Mouse (Mus musculus) midbrain, embryonic 15.5 days (tissue): Measurements from ENCODE around the gene Gm9945. TPM values are rescaled to one million over a fixed set of nuclear protein-coding genes. Genes with fewer than 3 reads are reported as not detected.

Experiments used
- ATAC-seq: fragments of 200-750 bp; cut with Nextera tagmentation; replicated peaks from 2 replicates; pipeline ENCODE4 v1.8.0; 2017; ENCODE audit warnings: moderate TSS enrichment
- H3K27ac ChIP-seq: fragments of 300-500 bp; sonication (generic); 2 replicates; pipeline ENCODE4 v1.5.1; 2015; ENCODE audit warnings: mild to moderate bottlenecking, inconsistent platforms
- H3K27me3 ChIP-seq: fragments of 300-500 bp; sonication (generic); replicated peaks from 2 replicates; pipeline ENCODE4 v1.6.1; 2015; ENCODE audit warnings: inconsistent platforms
- H3K36me3 ChIP-seq: fragments of 300-500 bp; sonication (generic); replicated peaks from 2 replicates; pipeline ENCODE4 v1.6.1; 2015; ENCODE audit warnings: inconsistent platforms
- H3K4me1 ChIP-seq: fragments of 300-500 bp; sonication (generic); 2 replicates; pipeline ENCODE4 v1.6.1; 2015; ENCODE audit warnings: inconsistent platforms
- H3K4me2 ChIP-seq: fragments of 300-500 bp; sonication (generic); 2 replicates; pipeline ENCODE4 v1.6.1; 2015; ENCODE audit warnings: inconsistent platforms, mild to moderate bottlenecking, moderate library complexity
- H3K4me3 ChIP-seq: fragments of 300-500 bp; sonication (generic); 2 replicates; pipeline ENCODE4 v1.5.1; 2015; ENCODE audit warnings: mild to moderate bottlenecking, inconsistent platforms
- H3K9ac ChIP-seq: fragments of 300-500 bp; sonication (generic); 2 replicates; pipeline ENCODE4 v1.6.1; 2015; ENCODE audit warnings: mild to moderate bottlenecking, inconsistent platforms
- H3K9me3 ChIP-seq: fragments of 300-500 bp; sonication (generic); 2 replicates; pipeline ENCODE4 v1.6.1; 2016; ENCODE audit warnings: inconsistent platforms
- WGBS: fragments of 180-500 bp; shearing (Covaris S2); methylation state at CpG from one replicate; pipeline ENCODE4 v1.1.7; 2015; ENCODE audit warnings: mixed read lengths; 5-methylcytosine and 5-hydroxymethylcytosine counted together
- polyA plus RNA-seq: library from polyadenylated mRNA; unstranded; fragments of >200 nt; fragmentation: Nextera tagmentation; extraction: Ambion mirVana; gene quantifications from 2 replicates; pipeline ENCODE4 v1.2.1, GENCODE M21; 2015

Gm9945 gene
- polyA plus RNA-seq, 1 experiment from 2014 or later = 0.39 TPM

GRCm38 (mm10) chr11:53521120-53521820, 41.3 kb downstream of the Gm9945 start:
- Histone ChIP-seq H3K4me1 (peaks cover 32% of the 10 kb centered on the region), H3K9me3 (no peaks in the 10 kb centered on the region), H3K36me3 (no peaks in the 10 kb centered on the region), H3K4me2 (peak overlapping the region; percentile 84), H3K27ac (no peak overlapping the region), H3K27me3 (peaks cover 14% of the 10 kb centered on the region; the same call in 1 of the 2 replicates), H3K4me3 (peak overlapping the region; percentile 84), H3K9ac (no peak overlapping the region)
- WGBS = 42% methylated on average over 16 of the region's 16 CpGs
- ATAC-seq = 0 out of 2 replicates have a peak, but pooled peaks have one; percentile 19

- ATAC-seq = no peak
- Histone ChIP-seq H3K4me3 (no peak overlapping the region), H3K4me2 (peak overlapping the region; percentile 84), H3K9me3 (no peaks in the 10 kb centered on the region), H3K27me3 (peaks cover 13% of the 10 kb centered on the region; the same call in 1 of the 2 replicates), H3K27ac (no peak overlapping the region), H3K9ac (no peak overlapping the region), H3K4me1 (peaks cover 32% of the 10 kb centered on the region), H3K36me3 (no peaks in the 10 kb centered on the region)
- WGBS = 87% methylated on average over 7 of the region's 7 CpGs
Measured at GRCm38 (mm10) chr11:53521821-53522131, 41.8 kb downstream of the Gm9945 start.

DNA sequence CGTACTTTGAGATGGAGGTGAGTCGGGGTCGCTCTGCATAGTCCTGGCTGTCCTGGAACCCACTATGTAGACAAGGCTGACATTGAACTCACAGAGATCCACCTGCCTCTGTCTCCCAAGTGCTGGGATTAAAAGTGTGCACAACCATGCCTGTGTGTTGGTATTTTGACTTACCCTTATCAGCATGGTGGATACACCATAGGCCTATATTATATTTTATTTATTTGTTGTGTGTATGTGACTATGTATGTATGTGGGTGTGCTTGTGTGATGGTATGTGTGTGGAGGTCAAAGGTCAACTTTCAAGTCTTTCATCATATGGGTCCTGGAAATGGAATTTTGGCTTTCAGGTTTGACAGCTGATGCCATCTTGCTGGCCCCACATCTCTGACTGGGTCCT, 42.4 kb downstream of the Gm9945 start:
- no peak for ATAC-seq
- Histone ChIP-seq H3K9me3 (no peaks in the 10 kb centered on the region), H3K9ac (no peak overlapping the region), H3K27ac (no peak overlapping the region), H3K27me3 (peaks cover 11% of the 10 kb centered on the region; the same call in 1 of the 2 replicates), H3K4me1 (peaks cover 32% of the 10 kb centered on the region), H3K36me3 (no peaks in the 10 kb centered on the region), H3K4me2 (no peak overlapping the region), H3K4me3 (no peak overlapping the region)
- 91% methylated on average over 3 of the region's 3 CpGs for WGBS

GRCm38 (mm10) chr11:53522930-53523329, 43.0 kb downstream of the Gm9945 start:
- no peak overlapping the region for H3K27ac ChIP-seq
- WGBS = 81% methylated on average over 9 of the region's 9 CpGs
- H3K4me2 ChIP-seq = no peak overlapping the region
- H3K4me3 ChIP-seq = no peak overlapping the region
- no peaks in the 10 kb centered on the region for H3K36me3 ChIP-seq
- no peak overlapping the region for H3K9ac ChIP-seq
- no peaks in the 10 kb centered on the region for H3K9me3 ChIP-seq
- peaks cover 11% of the 10 kb centered on the region; the same call in 1 of the 2 replicates for H3K27me3 ChIP-seq
- no peak for ATAC-seq
- H3K4me1 ChIP-seq = peaks cover 32% of the 10 kb centered on the region

GRCm38 (mm10) chr11:53523545-53524405, 43.8 kb downstream of the Gm9945 start:
- Histone ChIP-seq H3K4me2 (no peak overlapping the region), H3K9ac (no peak overlapping the region), H3K9me3 (no peaks in the 10 kb centered on the region), H3K4me1 (peaks cover 35% of the 10 kb centered on the region), H3K36me3 (no peaks in the 10 kb centered on the region), H3K27ac (no peak overlapping the region), H3K4me3 (no peak overlapping the region), H3K27me3 (0 out of 2 replicates have a peak, but pooled peaks cover 3% of the 10 kb centered on the region)
- no peak for ATAC-seq
- WGBS = 79% methylated on average over 14 of the region's 14 CpGs

DNA sequence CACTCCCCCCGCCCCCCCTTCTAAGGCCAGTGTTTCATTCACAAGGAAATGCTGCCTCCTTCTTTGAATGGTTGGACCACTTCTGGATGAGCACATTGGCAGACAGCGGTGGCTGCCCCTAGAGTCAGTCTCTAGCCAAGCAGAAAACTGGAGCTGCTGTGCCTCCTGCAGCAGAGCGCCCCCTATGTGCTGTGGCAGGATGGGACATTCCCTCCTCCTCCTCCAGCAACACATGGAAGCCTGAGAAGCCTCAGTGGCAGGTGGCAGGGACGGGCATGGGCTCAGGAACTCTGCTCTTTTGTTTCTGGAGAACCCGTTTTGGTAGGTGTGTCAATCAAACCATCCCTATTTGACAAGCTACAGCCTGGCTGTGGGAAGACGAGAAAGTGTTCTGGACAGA, 44.9 kb downstream of the Gm9945 start:
- Histone ChIP-seq H3K9ac (no peak overlapping the region), H3K27ac (no peak overlapping the region), H3K4me3 (no peak overlapping the region), H3K4me2 (no peak overlapping the region), H3K36me3 (no peaks in the 10 kb centered on the region), H3K9me3 (no peaks in the 10 kb centered on the region), H3K27me3 (no peaks in the 10 kb centered on the region), H3K4me1 (peaks cover 28% of the 10 kb centered on the region)
- ATAC-seq = no peak
- WGBS = 72% methylated on average over 6 of the region's 6 CpGs

GRCm38 (mm10) chr11:53525461-53525860, 45.5 kb downstream of the Gm9945 start:
- ATAC-seq = no peak
- 38% methylated on average over 4 of the region's 4 CpGs for WGBS
- no peak overlapping the region for H3K9ac ChIP-seq
- H3K4me3 ChIP-seq = no peak overlapping the region
- H3K4me2 ChIP-seq = no peak overlapping the region
- no peak overlapping the region for H3K27ac ChIP-seq
- peaks cover 24% of the 10 kb centered on the region for H3K4me1 ChIP-seq
- no peaks in the 10 kb centered on the region for H3K9me3 ChIP-seq
- no peaks in the 10 kb centered on the region for H3K27me3 ChIP-seq
- H3K36me3 ChIP-seq = no peaks in the 10 kb centered on the region

DNA sequence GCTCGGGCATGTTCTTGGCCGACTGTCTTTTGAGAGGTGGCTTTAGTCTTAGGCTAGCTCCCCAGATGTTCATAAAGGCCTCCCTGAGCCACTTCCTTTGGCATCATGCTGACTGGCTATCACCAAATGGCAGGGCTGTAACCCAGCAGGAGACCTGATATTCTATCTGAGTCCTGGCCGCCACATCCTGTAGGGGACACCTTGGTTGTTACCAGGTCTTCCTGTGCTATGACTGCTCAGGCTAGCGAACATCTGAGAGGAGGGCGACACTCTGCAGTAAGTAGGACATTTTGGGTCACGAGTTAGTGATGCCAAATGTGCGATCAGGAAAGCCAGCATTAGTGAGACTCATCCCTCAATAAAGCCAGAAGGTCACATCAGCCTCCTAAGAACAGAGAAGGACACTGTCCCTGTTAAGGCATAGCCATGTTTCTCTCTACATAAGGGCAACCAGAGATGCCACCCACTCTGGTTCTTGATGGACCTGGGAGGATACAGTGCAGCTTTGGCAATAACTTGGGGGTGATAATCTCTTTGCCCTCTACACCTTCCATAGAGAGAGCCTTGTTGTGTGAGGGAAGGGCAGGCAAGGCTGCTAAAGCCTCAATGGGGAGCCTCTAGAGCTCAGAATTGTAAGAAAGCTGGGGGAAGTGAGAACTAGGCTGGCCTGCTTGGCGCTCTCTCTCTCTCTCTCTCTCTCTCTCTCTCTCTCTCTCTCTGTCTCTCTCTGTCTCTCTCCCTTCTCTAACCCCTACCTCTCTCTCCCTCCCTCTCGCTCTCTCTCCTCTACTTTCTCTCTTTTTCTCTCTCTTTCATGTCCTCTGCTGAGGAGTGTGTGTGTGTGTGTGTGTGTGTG, 48.7 kb downstream of the Gm9945 start:
- no peaks in the 10 kb centered on the region; the same call in 1 of the 2 replicates for H3K36me3 ChIP-seq
- H3K4me1 ChIP-seq = peaks cover 4% of the 10 kb centered on the region; the same call in 1 of the 2 replicates
- H3K27me3 ChIP-seq = no peaks in the 10 kb centered on the region
- no peak for ATAC-seq
- H3K27ac ChIP-seq = no peak overlapping the region
- WGBS = 86% methylated on average over 9 of the region's 9 CpGs
- no peak overlapping the region for H3K9ac ChIP-seq
- no peak overlapping the region for H3K4me2 ChIP-seq
- H3K4me3 ChIP-seq = no peak overlapping the region
- H3K9me3 ChIP-seq = no peaks in the 10 kb centered on the region

DNA sequence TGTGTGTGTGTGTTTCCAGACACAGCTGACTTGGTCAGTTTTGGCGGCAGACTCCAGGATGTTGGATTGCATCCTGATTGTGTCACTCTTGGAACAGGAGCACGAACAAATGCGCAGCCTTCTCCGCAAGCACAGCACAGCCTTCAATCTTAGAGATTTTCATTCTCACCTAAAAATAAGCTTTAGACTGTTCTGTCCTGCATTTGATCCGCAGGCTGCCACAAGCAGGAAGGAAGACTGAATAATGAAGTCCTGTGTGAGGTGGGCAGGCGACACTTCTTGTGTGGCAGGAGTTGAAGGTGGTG, 49.2 kb downstream of the Gm9945 start:
- no peaks in the 10 kb centered on the region; the same call in 1 of the 2 replicates for H3K36me3 ChIP-seq
- H3K9me3 ChIP-seq = no peaks in the 10 kb centered on the region
- no peak overlapping the region for H3K4me3 ChIP-seq
- H3K27ac ChIP-seq = no peak overlapping the region
- 65% methylated on average over 6 of the region's 6 CpGs for WGBS
- H3K4me1 ChIP-seq = peaks cover 4% of the 10 kb centered on the region; the same call in 1 of the 2 replicates
- no peak overlapping the region for H3K4me2 ChIP-seq
- H3K27me3 ChIP-seq = no peaks in the 10 kb centered on the region
- ATAC-seq = no peak
- H3K9ac ChIP-seq = no peak overlapping the region

GRCm38 (mm10) chr11:53530001-53530400, 50.0 kb downstream of the Gm9945 start:
- peaks cover 5% of the 10 kb centered on the region; the same call in 1 of the 2 replicates for H3K36me3 ChIP-seq
- H3K4me2 ChIP-seq = no peak overlapping the region
- H3K27me3 ChIP-seq = no peaks in the 10 kb centered on the region
- ATAC-seq = no peak
- no peak overlapping the region for H3K9ac ChIP-seq
- H3K4me1 ChIP-seq = peaks cover 4% of the 10 kb centered on the region; the same call in 1 of the 2 replicates
- WGBS = 89% methylated on average over 9 of the region's 9 CpGs
- H3K9me3 ChIP-seq = no peaks in the 10 kb centered on the region
- H3K4me3 ChIP-seq = no peak overlapping the region
- H3K27ac ChIP-seq = no peak overlapping the region
